Mouse (Mus musculus): ENCODE results near the gene Nell2.
"Not testable (repeated sequence)": the region's sequence is repeated elsewhere in the genome, so short reads cannot be mapped to it uniquely, and the experiment has no call there.

The Nell2 gene

DNA sequence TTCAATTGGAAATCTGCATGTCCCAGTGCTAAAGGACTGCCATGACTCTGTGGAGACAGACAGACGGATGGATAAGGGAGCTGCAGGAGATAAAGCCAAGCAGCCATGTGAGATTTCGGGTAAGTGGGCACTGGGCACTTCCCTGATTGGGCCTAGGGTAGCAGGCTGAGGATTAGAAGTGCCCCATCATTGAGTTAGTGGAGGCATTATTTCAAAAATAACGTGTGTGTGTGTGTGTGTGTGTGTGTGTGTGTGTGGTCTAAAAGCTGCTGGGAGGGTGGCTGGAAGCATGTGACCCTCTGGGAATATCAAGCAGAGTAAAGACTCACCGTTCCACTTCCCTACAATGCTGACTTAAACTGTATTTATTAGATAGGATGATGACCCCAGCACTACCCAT is 195.1 kb downstream of the Nell2 start:
- no peak for DNase-seq

DNA sequence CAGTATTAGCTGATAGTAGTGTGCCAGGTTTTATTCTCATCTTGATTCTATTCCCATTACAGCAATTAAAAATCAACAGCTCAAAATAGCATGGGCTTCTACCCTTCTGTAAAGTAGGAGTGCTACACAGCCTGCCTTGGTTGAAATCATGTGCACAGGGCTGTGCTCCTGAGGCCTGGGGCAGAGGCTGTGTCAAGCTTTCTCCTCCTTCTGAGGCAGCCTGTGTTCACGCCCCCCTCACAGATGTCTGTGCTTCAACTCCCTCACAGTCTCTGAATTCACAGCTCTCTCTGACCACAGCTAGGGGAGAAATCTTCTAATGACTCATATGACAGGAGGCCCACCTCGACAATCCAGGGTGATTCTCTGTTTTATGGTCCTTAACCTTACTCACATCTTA is 197.4 kb downstream of the Nell2 start:
- no peak for DNase-seq

DNA sequence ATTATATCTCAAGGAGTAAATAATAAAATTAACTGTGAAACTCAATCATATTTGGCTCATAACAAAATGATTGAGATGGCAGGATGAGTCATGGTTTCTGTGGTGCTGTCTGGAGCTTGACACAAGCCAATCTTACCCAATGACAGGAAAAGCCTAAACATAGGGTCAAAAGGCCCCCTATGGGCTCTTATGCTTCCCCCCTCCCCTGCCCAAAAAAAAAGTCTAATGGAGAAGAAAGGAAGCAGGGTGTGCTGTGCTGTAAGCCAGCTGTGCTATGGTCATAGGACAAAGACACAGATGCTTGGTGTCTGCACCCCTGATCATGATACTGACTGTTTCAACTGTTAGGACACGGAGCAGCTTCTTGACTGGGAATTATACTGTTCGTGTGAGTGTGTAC is 205.6 kb downstream of the Nell2 start:
- no peak for DNase-seq

DNA sequence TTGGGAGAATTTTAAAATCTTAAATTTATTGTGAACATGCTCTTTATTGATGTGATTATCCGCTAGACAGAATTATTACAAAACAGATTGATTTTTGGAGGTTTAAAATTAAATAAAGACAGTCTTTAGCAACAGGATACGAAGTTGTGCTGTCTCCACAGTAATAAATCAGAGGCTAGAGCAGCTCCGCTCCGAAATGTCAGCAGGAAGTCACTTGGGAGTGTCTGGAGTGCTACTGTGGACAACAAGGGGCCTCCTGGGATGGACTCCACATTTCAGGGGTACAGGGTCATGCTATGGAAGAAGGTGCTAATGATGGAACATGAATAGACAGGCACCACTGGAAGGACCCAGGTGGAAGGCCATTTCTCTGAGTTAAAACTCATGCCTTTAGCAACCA is 211.7 kb downstream of the Nell2 start:
- DNase-seq = no peak

DNA sequence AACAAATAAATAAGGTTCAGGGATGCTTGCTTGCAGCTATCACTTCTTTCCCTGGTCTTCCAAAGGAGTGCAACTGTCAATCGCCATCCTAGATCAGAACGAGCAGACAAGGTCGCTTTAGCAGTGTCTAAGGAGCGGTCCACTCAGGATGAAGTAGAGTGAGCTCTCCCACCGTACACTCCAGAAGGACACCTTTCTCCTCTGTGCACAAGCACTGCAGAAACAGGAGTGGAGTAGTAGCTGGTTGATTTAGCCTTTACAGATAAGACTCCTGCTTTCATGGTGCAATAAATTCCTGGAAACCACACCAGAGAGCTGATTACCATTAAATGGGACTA is 213.6 kb downstream of the Nell2 start:
- DNase-seq = no peak

DNA sequence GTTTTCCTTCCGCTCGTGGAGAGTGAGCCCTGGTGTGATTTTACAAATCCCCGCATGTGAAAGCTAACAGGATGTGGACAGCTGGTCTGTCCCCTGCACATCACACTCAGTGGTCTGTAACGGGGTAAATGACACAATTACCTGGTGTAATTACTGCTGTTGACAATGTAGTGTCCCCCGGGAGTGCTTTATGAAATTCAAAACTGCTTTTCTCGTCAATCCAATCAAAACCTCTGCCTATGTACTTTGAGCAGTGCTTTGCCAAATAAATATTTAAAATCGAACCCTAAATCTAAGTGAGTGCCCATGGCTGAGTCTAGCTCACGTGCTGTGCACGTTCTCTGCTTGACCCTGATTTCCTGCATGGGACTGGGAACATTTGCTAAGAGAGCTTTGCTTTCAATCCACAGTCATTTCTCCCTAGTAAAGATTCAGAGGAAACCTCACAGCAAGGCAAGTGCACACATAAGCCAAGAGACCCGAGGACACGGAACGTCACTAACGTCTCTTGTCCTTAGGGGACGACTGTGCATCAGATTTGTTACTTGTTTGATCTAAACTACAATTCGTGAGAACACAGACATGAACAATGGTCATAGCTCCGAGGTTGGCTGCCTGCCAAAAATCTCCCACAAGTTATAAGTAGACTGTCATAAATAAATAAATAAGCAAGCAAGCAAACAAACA is 214.1 kb downstream of the Nell2 start:
- DNase-seq = no peak

- DNase-seq = no peak
Measured at GRCm38 (mm10) chr15:95313286-95313685, 215.1 kb downstream of the Nell2 start.

- DNase-seq = no peak
Measured at GRCm38 (mm10) chr15:95304102-95304501, 224.3 kb downstream of the Nell2 start.

DNA sequence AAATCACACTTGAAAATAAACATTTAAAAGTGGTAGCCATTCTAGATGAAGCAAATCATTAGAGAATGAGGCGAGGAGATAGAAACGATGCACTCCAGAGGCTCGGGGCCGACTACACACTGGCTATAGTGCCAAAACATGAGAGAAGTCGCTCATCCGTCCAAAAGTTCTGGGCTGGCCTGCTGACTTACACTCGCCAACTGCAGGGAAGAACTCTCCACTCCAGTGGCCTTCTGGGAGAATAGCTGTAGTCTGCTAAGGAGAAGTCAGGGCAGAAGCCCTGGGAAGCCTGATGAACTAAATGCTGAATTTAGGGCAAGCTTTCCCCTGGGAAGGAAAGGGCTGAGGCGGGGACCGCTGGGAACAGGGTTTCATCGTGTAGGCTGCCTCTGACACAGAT is 231.8 kb downstream of the Nell2 start:
- no peak for DNase-seq

DNA sequence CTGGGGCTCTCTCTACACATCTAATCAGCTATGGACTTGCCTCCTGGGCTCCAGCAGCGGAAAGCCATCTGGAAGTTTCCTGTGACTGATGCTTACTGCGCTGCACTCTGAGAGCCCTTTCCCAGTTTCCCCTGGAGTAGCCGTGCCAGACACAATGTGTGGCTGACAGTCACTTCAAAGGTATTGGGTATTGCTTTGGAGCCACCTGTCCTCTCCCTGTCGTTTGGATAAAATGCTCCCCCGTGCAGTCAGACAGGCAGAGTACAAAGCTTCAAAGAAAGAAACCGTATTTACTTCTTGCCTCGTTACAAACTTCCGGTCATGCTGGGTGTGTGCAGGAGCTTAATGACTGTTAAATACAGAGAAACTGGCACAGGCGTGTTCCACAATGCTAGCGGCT is 239.3 kb downstream of the Nell2 start:
- no peak for DNase-seq

DNA sequence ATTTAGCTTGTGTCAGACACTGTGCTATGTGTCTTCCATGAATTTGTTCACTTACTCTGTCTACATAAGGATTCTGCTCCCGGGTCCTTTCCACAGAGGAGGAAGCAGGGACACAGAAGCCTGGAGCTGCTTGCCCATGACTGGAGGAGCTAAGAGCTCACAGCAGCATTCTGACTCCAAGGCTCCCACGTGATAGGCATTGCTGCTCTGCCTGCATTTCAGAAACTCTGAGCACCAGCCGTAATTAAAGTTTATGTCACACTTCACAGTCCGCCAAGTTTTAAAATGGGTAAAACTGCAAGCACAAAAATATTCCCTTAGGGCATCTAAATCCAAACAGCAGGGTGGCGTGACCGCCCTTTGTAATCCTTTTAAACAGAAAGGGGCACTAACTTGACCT is 243.2 kb downstream of the Nell2 start:
- no peak for DNase-seq

DNA sequence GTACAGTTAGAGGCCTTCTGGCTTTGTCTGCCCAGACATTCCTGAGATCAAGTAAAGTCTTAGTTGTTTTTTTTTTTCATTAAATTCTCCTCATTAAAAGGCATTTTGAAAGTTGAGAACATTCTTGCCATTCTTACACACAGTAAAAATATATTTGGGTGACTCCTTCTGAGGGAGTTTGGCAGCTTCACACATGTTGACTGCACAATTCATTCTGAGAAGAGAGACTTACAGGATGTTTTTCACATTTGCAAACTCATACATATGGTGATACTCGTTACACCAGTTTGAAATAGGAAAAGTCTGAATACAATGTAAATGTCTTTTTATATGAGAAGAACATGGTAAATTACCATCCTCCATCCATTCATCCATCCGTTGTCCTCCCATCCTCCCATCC is 247.4 kb downstream of the Nell2 start:
- DNase-seq = no peak

GRCm38 (mm10) chr15:95278001-95278400 is 250.4 kb downstream of the Nell2 start:
- DNase-seq = no peak

- no peak for DNase-seq
Measured at GRCm38 (mm10) chr15:95276556-95276955, 251.8 kb downstream of the Nell2 start.

DNA sequence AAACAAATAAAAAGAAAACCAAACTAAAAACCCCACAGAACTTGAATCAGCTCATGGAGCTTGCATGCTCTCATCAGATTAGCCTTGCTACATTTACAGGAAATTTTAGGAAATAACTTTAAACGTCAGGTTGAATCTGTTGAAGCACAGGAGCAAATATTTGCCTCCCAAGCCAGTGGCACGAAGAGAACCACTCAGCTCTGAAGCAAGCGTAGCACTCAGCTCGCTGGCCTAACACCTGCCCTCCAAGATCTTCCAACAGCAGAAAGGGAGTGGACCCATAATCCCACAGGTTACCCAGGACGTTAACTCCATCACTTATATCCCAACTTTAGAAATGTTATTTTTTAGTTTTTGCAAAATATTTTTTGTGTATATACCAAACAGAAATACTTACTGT is 252.8 kb downstream of the Nell2 start:
- no peak for DNase-seq

GRCm38 (mm10) chr15:95273236-95273635 is 255.1 kb downstream of the Nell2 start:
- no peak for DNase-seq

DNA sequence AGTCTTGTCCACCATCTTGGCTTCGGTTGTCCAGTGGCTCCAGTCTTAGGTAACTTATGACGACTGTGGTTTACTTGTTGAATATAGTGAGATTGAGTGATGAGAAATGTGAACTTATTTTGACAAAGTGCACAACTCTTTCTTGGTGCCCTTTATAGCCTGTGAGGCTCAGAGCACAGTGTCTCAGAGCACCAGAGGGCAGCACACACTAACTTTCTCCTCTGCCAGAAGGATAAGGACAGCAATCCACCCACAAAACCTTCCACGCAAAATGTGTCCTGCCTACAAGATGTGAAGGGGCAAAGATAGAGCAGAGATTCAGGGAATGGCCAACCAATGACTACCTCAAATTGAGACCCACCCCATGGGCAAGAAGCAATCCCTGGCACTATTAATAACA is 256.2 kb downstream of the Nell2 start:
- no peak for DNase-seq

DNA sequence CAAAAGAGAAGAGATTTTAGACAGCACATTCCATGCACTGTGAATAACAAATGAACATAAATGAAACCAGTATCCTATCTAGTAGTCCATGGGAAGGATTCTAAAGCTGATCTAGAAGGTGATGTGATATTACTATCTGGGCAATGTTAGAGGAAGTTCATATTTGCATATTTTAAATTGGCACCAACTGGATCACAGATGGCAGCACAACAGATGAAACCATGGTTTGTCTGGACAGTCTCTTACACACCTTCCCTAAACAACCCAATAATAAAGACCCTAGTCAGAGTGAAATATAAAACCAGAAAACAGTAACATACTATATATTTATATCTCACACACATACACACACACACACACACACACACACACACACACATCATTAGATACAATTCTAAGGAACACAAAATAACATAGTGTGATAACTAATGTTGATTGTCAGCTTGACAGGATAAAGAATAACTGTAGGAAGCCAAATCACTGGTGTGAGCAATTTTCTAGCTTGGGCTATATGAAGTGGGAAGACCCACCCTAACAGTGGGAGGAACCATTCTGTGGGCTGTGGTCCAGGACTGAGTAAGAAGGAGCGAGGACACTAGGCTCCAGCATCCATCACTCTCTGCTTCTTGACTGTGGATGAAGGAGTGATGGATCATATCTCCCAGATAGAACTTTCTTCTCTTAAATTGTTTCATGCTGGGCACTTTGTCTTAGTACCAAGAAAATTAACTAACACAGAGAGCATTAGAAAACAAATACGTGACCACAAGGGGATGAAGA is 268.5 kb downstream of the Nell2 start:
- no peak for DNase-seq

DNA sequence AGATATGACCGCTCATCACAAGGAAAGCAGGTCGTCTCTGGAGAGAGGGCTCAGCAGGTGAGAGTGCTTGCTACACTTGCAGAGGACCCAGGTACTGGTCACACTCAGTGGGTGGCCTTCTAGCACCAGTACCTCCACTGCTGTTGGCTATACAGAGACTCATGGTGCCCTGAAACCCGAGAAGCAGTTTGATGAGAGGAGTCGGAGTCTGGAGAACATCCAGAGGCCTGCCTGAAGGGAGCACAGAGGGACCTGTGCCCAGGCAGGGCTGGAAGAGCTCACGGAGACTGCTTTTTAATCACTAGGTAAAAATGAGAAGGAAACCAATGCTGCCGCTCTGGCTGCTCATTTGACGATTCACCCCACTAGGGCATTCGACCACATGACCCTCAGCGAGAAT is 271.2 kb downstream of the Nell2 start:
- DNase-seq = no peak

GRCm38 (mm10) chr15:95245516-95245915 is 282.8 kb downstream of the Nell2 start:
- DNase-seq = no peak

DNA sequence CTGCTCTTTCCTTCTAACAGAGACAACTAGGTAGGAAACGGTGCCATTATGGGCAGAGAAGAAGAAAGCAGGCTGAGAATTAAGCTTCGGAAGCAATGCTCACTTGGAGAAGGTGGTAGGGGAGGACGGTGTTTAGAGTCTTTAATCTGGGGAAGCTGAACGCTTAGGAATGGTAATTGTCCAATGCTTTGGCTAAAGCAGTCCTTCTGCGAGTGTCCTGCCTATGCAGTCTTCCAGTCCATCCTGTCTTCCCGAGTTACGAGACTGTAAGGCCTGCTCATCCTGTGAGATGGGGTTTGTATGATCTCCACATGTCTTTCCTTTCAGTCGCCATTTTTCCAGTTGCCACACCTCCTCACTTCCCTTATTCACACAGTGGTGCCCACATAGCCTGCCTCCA is 284.5 kb downstream of the Nell2 start:
- no peak for DNase-seq

DNA sequence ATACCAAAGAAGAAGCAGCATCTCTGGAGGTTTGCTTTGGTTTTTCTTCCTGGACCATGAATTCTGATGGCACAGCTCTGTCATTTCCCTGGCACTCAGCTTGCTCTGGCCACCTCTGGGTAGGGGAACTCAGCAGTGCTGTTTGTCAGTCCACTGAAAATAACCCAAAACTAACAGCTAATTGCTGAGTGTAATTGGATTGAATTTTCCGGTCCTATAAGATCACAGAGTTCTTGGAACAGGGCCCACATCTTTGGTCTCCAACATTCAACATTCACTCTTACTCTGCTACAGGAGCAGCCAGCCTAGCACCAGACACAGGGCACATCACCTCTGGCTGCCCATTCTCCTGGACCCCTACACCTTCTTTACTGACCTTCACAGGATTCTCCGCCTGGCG is 287.2 kb downstream of the Nell2 start:
- DNase-seq = no peak

GRCm38 (mm10) chr15:95237021-95237420 is 291.3 kb downstream of the Nell2 start:
- not testable (repeated sequence) for DNase-seq

DNA sequence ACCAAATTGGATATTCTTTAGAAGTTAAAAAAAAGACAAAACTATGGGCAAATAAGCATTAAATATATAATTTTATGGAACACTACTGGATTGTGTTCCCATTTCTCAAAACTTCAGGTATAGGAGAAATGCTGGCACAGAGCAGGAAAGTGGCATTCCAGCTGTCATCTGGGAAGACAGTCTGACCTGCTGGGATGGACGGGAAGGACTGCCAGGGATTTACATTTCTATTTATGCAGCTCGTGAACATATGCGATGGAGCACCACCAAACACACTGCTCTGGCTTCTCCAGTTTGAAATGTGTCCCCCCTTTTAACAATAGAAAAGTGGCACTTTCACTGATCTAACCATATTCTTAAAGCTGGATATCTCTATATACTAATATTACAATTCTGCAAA is 291.9 kb downstream of the Nell2 start:
- no peak for DNase-seq

DNA sequence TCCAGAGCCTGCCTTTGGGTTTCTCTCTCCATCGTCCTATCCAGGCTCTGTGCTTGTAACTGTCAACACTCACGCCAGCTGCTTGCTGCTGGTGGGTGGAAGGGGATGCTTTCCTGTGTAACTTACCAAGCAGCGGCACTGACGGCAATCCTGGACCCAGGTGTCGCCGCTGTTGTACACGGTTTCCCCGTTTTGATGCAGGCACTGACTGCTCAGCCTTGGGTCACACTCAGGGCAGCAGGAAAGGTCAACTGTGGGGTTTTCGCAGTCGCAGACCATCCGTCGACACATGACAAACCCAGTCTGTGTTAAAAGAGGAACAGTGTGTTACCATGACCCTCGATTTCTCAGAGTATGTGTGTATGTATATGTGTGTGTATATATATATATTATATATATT is 297.2 kb downstream of the Nell2 start:
- DNase-seq = no peak
